Mouse (Mus musculus) brain, embryonic 14.5 days (tissue): ENCODE measurements around the gene Ldlrap1.

Experiments
- CTCF ChIP-seq: fragments of 200-500 bp; IDR thresholded peaks from 2 replicates; pipeline ENCODE4 v1.5.1; 2012; ENCODE audit warnings: inconsistent platforms, mild to moderate bottlenecking, moderate library complexity, borderline replicate concordance; ENCODE audit not compliant: insufficient read depth, insufficient read length; ENCODE audit errors: extremely low read depth
- POLR2A ChIP-seq: fragments of 200-500 bp; IDR thresholded peaks from 2 replicates; pipeline ENCODE4 v1.6.1; 2012; ENCODE audit warnings: mild to moderate bottlenecking, inconsistent platforms, borderline replicate concordance; ENCODE audit not compliant: poor library complexity, insufficient read depth, insufficient read length, severe bottlenecking; ENCODE audit errors: extremely low read depth

DNA sequence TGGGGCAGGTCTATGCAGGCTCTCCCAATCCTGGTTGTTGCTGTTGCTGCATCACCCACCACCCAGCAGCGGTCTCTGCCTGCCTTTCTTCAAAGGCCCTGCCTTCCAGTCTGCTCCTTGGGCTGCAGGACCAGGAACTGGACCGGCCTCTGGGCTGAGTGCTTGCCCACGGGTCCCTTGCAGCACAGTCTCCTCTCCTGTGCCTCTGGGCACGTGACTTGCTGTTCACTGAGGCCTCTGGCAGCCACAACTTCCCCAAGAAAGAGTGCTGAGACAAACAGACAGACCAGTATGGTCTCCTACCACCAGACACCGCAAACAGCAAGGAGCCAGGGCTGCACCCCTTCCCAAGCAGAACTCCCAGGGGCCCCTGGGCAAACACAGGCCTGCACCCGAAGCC lies 5.5 kb downstream of the Ldlrap1 start:
- no peak for TF ChIP-seq CTCF
- TF ChIP-seq POLR2A = no peak
